Mouse (Mus musculus) retina, embryonic 14.5 days (tissue): ENCODE data around the gene Cend1.
A peak's percentile ranks its signal among the peaks of the same experiment; 100 is the strongest.

ENCODE experiments used
- DNase-seq: peaks from one replicate; pipeline ENCODE4 v3.0.0-alpha.2; 2015; ENCODE audit warnings: low spot score

Cend1 gene

GRCm38 (mm10) chr7:141429310-141429709 lies at the start of gene Cend1:
Cend1 (minus strand) TSS chr7:141429491.
- peak; percentile 72 for DNase-seq

GRCm38 (mm10) chr7:141478270-141478748 lies 49.0 kb upstream of the Cend1 start:
- DNase-seq, result no peak

- no peak for DNase-seq
Observed at GRCm38 (mm10) chr7:141477578-141478269, 48.4 kb upstream of the Cend1 start.

- DNase-seq, result no peak
Observed at GRCm38 (mm10) chr7:141476981-141477370, 47.7 kb upstream of the Cend1 start.

GRCm38 (mm10) chr7:141476226-141476980 lies 47.1 kb upstream of the Cend1 start:
- DNase-seq, result no peak

GRCm38 (mm10) chr7:141475805-141476158 lies 46.5 kb upstream of the Cend1 start:
- no peak for DNase-seq

GRCm38 (mm10) chr7:141475011-141475804 lies 45.9 kb upstream of the Cend1 start, which contains the start of the genes Polr2l and Tspan4:
Polr2l (minus strand) TSS chr7:141475132.
Tspan4 (plus strand) TSS chr7:141475240.
- DNase-seq, result peak; percentile 88

- DNase-seq, result no peak
Observed at GRCm38 (mm10) chr7:141474160-141474559, 44.9 kb upstream of the Cend1 start.

- no peak for DNase-seq
Observed at GRCm38 (mm10) chr7:141472763-141473162, 43.5 kb upstream of the Cend1 start.

- DNase-seq, result no peak
Observed at GRCm38 (mm10) chr7:141472226-141472625, 42.9 kb upstream of the Cend1 start.

- no peak for DNase-seq
Observed at GRCm38 (mm10) chr7:141471236-141471635, 41.9 kb upstream of the Cend1 start.

- DNase-seq, result no peak
Observed at GRCm38 (mm10) chr7:141470637-141470944, 41.3 kb upstream of the Cend1 start.

GRCm38 (mm10) chr7:141469901-141470636 lies 40.8 kb upstream of the Cend1 start:
- DNase-seq, result no peak

GRCm38 (mm10) chr7:141469352-141469751 lies 40.1 kb upstream of the Cend1 start:
- no peak for DNase-seq

GRCm38 (mm10) chr7:141468522-141469211 lies 39.4 kb upstream of the Cend1 start:
- peak; percentile 82 for DNase-seq

GRCm38 (mm10) chr7:141468164-141468521 lies 38.9 kb upstream of the Cend1 start:
- no peak for DNase-seq

- DNase-seq, result peak; percentile 73
Observed at GRCm38 (mm10) chr7:141467230-141468030, 38.1 kb upstream of the Cend1 start, which contains the start of gene Cd151. Cd151 (plus strand) TSS chr7:141467392.

GRCm38 (mm10) chr7:141466607-141467148 lies 37.4 kb upstream of the Cend1 start:
- no peak for DNase-seq

GRCm38 (mm10) chr7:141466045-141466394 lies 36.7 kb upstream of the Cend1 start:
- no peak for DNase-seq

- no peak for DNase-seq
Observed at GRCm38 (mm10) chr7:141465388-141466044, 36.2 kb upstream of the Cend1 start.
